Mouse (Mus musculus) adipocyte (in vitro differentiated cells): ENCODE data around the gene Btbd35f16.
"Not testable (repeated sequence)": the region's sequence is repeated elsewhere in the genome, so short reads cannot be mapped to it uniquely, and the experiment has no call there.

ENCODE experiments used
- DNase-seq: peaks from one replicate; pipeline ENCODE4 v3.0.0-alpha.2; 2016; ENCODE audit warnings: low spot score

Gene Btbd35f16

GRCm38 (mm10) chrX:3956902-3957301, at the start of gene Btbd35f16:
Gene Btbd35f16, minus strand, starts transcription at chrX:3957002.
- not testable (repeated sequence) for DNase-seq
